Mouse (Mus musculus) heart, embryonic 15.5 days (tissue): ENCODE measurements around the gene Gm45208. TPM values are rescaled to one million over a fixed set of nuclear protein-coding genes. Genes with fewer than 3 reads are reported as not detected.
"Not testable (repeated sequence)": the region's sequence is repeated elsewhere in the genome, so short reads cannot be mapped to it uniquely, and the experiment has no call there.

Source experiments
- ATAC-seq: fragments of 200-750 bp; cut with Nextera tagmentation; replicated peaks from 2 replicates; pipeline ENCODE4 v1.8.0; 2017; ENCODE audit warnings: low read depth, moderate TSS enrichment; ENCODE audit not compliant: insufficient number of reproducible peaks, insufficient read depth, low FRiP score
- H3K27ac ChIP-seq: fragments of 300-500 bp; sonication (generic); 2 replicates; pipeline ENCODE4 v1.5.1; 2015; ENCODE audit warnings: mild to moderate bottlenecking, inconsistent platforms
- H3K27me3 ChIP-seq: fragments of 300-500 bp; sonication (generic); 2 replicates; pipeline ENCODE4 v1.6.1; 2015; ENCODE audit warnings: inconsistent platforms
- H3K36me3 ChIP-seq: fragments of 300-500 bp; sonication (generic); 2 replicates; pipeline ENCODE4 v1.6.1; 2015; ENCODE audit warnings: mild to moderate bottlenecking, inconsistent platforms
- H3K4me1 ChIP-seq: fragments of 300-500 bp; sonication (generic); replicated peaks from 2 replicates; pipeline ENCODE4 v1.6.1; 2015; ENCODE audit warnings: inconsistent platforms
- H3K4me2 ChIP-seq: fragments of 300-500 bp; sonication (generic); 2 replicates; pipeline ENCODE4 v1.6.1; 2015; ENCODE audit warnings: inconsistent platforms, mild to moderate bottlenecking, moderate library complexity
- H3K4me3 ChIP-seq: fragments of 300-500 bp; sonication (generic); 2 replicates; pipeline ENCODE4 v1.5.1; 2015; ENCODE audit warnings: mild to moderate bottlenecking, inconsistent platforms
- H3K9ac ChIP-seq: fragments of 300-500 bp; sonication (generic); 2 replicates; pipeline ENCODE4 v1.6.1; 2015; ENCODE audit warnings: mild to moderate bottlenecking, inconsistent platforms
- H3K9me3 ChIP-seq: fragments of 300-500 bp; sonication (generic); replicated peaks from 2 replicates; pipeline ENCODE4 v1.6.1; 2016; ENCODE audit warnings: inconsistent platforms
- WGBS: fragments of 180-500 bp; shearing (Covaris S2); methylation state at CpG from one replicate; pipeline ENCODE4 v1.1.7; 2015; ENCODE audit warnings: mixed read lengths; 5-methylcytosine and 5-hydroxymethylcytosine counted together
- polyA plus RNA-seq: library from polyadenylated mRNA; unstranded; fragments of >200 nt; fragmentation: Nextera tagmentation; extraction: Ambion mirVana; gene quantifications from 2 replicates; pipeline ENCODE4 v1.2.1, GENCODE M21; 2015

Gene Gm45208
- polyA plus RNA-seq, 1 experiment from 2014 or later = not detected

DNA sequence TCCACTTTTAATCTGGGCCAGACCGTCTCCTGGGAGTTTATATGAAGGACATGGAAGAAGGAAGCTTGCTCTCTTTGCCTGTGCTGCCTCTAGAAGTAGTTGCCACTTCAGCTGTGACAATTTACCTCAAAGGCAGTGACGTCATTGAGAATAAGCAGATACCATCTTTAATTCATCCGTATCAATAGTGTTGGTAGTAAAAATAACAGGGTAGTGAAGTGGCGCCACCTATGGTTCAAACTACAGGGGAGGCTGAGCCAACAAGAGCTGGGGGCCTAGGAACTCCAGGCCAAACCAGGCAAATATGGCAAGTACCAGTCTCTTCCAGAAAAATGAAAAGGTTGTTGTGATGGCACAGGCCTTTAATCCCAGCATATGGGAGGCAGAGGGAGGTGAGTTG, 29.2 kb upstream of the Gm45208 start:
- no peaks in the 10 kb centered on the region for H3K36me3 ChIP-seq
- no peak overlapping the region for H3K27ac ChIP-seq
- H3K4me1 ChIP-seq = no peaks in the 10 kb centered on the region; the same call in 1 of the 2 replicates
- H3K9ac ChIP-seq = no peak overlapping the region
- no peak overlapping the region for H3K4me3 ChIP-seq
- H3K9me3 ChIP-seq = no peaks in the 10 kb centered on the region
- H3K4me2 ChIP-seq = no peak overlapping the region
- WGBS = 39% methylated on average over 4 of the region's 4 CpGs
- H3K27me3 ChIP-seq = no peaks in the 10 kb centered on the region
- ATAC-seq = no peak

DNA sequence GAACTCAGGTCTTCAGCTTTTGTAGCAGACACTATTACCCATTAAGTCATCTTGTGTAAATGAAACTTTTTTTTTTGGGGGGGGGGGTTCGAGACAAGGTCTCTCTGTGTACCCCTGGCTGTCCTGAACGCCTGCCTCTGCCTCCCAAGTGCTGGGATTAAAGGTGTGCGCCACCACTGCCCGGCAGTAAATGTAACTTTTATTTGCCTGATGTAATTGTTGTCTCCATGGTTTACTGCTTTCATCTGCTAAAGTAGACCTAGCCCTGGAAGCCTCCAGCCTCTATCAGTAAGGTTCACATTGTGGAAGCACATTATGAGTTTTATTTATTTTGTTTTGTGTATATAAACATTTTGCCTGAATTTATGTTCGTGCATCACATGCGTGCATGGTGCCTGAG, 25.5 kb upstream of the Gm45208 start:
- H3K9ac ChIP-seq = no peak overlapping the region
- peak overlapping the region; percentile 45 for H3K4me2 ChIP-seq
- WGBS = 37% methylated on average over 6 of the region's 6 CpGs
- no peaks in the 10 kb centered on the region for H3K27me3 ChIP-seq
- H3K4me3 ChIP-seq = peak overlapping the region; percentile 15; the same call in 1 of the 2 replicates
- ATAC-seq = peak; percentile 16; the same call in 1 of the 2 replicates
- H3K36me3 ChIP-seq = no peaks in the 10 kb centered on the region
- no peaks in the 10 kb centered on the region for H3K9me3 ChIP-seq
- no peaks in the 10 kb centered on the region; the same call in 1 of the 2 replicates for H3K4me1 ChIP-seq
- no peak overlapping the region for H3K27ac ChIP-seq

DNA sequence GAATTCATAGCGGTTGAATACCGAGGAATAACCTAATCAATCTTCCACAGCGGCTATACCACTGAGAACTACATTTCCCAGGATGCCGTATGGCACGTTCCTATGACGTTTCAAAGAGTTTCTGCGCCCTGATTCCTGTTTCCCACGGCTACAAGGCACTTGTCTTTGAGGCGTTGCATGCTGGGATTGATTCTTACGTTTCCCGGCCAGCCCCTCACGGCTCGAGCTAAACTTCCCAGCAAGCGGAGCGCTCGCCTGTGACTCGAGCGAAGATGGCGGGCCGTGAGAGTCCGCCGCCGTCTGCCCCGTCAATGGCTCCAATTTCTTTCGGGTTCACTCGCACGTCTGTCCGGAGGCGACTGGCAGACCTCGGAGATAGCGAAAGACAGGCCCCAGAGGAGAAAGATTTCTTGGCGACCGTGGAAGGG, 25.1 kb upstream of the Gm45208 start, which contains the start of gene Gpkow:
Gene Gpkow, plus strand, starts transcription at position 178 of the 428 bp plus-strand sequence.
- Histone ChIP-seq H3K9me3 (no peaks in the 10 kb centered on the region), H3K27me3 (no peaks in the 10 kb centered on the region), H3K4me2 (peak within 1 kb of the TSS; percentile 62), H3K27ac (peak within 1 kb of the TSS; percentile 60; the same call in 1 of the 2 replicates), H3K4me1 (no peaks in the 10 kb centered on the region; the same call in 1 of the 2 replicates), H3K4me3 (peak within 1 kb of the TSS; percentile 64), H3K36me3 (no peaks in the 10 kb centered on the region), H3K9ac (peak within 1 kb of the TSS; percentile 72)
- ATAC-seq = peak; percentile 89
- WGBS = 9% methylated on average over 33 of the region's 33 CpGs

DNA sequence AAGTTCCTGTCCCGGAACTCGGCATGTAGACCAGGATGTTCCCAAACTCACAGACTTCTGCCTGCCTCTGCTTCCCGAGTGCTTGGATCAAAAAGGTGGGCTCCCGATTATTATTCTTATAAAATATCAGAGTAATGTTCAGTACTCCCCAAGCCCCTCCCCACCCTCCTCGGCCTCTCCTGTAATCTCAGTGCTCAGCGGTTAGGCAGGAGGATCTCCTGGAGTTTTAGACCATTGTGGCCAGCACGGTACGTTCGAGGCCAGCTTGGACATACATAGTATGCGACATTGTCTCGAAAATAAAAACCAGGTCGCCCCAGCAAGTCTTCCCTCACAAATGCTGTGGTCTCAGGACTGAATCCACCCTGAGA, 8.3 kb upstream of the Gm45208 start:
- H3K36me3 ChIP-seq, ATAC-seq, H3K4me1 ChIP-seq, H3K27me3 ChIP-seq, H3K9me3 ChIP-seq: not testable (repeated sequence)
- Histone ChIP-seq H3K4me2 (peak overlapping the region; percentile 55), H3K4me3 (peak overlapping the region; percentile 45), H3K9ac (peak overlapping the region; percentile 38; the same call in 1 of the 2 replicates), H3K27ac (peak overlapping the region; percentile 24; the same call in 1 of the 2 replicates)
- WGBS = 22% methylated on average over 6 of the region's 12 CpGs

DNA sequence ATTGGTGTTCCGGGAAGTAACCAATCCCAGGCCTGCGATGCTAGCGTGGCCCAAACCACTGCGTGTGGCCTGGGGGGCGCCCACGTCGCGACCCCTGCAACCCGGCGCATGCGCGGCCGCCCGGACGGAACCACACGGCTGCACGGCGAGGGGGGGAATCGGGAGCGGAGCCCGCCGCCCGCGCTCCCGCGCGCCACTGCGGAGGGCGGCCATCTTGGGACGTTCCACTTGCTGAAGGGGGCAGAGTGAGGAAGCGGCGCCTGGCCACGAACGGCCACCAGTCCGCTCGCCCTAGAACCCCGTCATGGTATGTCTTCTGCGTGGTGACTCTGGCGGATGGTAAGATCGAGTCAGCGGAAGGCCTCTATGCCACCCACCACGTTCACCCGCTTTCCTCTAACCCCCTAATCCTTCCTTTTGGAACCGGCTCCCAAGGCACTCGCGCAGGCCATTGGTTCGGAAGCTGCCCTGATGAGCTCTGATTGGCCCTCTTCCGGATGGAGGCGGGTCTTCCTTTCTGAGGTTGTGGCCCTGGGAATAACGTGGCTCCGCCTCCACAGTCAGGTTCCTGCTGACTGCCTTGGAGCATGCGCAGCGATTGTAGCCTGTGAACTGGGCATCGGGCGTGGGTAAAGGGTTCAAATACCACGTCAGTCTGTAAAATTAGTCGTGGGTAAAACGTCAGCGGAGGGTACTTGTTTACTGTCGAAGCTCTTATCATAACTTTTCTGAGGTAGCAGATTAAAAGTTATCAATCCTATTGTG, 7.7 kb upstream of the Gm45208 start, which contains the start of gene Wdr45:
Gene Wdr45, plus strand, starts transcription at position 199 of the 765 bp plus-strand sequence.
- Histone ChIP-seq H3K27ac (peak within 1 kb of the TSS; percentile 24; the same call in 1 of the 2 replicates), H3K4me3 (peak within 1 kb of the TSS; percentile 45), H3K4me2 (peak within 1 kb of the TSS; percentile 55), H3K9ac (peak within 1 kb of the TSS; percentile 38; the same call in 1 of the 2 replicates)
- 10% methylated on average over 38 of the region's 60 CpGs for WGBS
- H3K4me1 ChIP-seq, H3K27me3 ChIP-seq, H3K36me3 ChIP-seq, H3K9me3 ChIP-seq: not testable (repeated sequence)
- ATAC-seq = peak; percentile 97

DNA sequence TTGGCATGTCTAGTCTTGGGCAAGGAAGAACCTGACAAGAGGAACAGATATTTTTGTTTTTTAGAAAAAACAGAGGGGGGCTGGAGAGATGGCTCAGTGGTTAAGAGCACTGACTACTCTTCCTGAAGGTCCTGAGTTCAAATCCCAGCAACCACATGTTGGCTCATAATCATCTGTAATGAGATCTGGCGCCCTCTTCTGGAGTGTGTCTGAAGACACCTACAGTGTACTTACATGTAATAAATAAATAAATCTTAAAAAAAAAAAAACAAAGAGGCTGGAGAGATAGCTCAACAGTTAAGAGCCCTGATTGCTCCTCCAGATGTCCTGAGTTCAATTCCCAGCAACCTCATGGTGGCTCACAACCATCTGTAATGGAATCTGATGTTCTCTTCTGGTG, 6.0 kb upstream of the Gm45208 start:
- H3K9ac ChIP-seq, H3K36me3 ChIP-seq, ATAC-seq, H3K4me2 ChIP-seq, H3K27ac ChIP-seq, H3K4me3 ChIP-seq, H3K4me1 ChIP-seq, H3K27me3 ChIP-seq, H3K9me3 ChIP-seq: not testable (repeated sequence)
- 42% methylated on average over 1 of the region's 1 CpGs for WGBS

DNA sequence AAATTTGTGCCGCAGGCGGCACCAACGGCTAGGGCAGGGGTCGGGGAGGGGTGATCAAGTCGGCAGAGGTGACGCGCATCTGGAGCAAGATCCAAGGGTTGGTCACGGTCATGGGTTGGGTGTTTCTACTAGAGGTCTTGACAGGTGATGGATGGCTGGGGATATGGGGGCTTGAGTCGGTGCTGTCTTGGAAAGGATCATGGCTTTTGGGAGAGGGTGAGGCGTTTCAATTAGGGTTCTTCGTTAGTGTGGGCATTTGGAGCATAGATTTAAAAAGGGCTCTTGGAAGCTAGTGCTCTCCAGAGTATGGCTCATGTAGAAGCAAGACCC, 202 bp downstream of the Gm45208 start:
- Histone ChIP-seq H3K9ac (peak overlapping the region; percentile 59), H3K27ac (peak overlapping the region; percentile 91), H3K36me3 (no peaks in the 10 kb centered on the region; the same call in 1 of the 2 replicates), H3K4me1 (peaks cover 4% of the 10 kb centered on the region), H3K9me3 (no peaks in the 10 kb centered on the region), H3K4me3 (peak overlapping the region; percentile 69), H3K4me2 (peak overlapping the region; percentile 73), H3K27me3 (no peaks in the 10 kb centered on the region)
- ATAC-seq = no peak
- 12% methylated on average over 11 of the region's 11 CpGs for WGBS

DNA sequence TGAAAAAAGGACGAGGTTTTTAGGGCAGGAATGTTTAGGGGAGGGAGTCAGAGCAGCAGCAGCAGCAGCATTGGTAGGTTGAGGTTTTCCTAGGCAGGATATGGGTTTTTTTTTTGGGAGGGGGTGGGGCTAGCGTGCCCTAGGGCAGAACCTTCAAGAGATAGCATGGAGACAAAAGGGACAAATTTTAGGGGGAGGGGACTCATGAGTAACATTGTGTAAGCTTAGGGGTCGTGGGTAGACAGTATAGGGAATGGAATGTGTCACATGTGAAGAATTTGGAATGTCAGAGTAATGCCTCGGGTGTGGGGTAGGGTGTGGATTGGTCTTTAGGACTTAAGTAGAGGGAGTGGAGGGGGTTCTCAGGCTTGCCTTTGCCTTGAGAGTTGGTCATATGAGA, 646 bp downstream of the Gm45208 start:
- Histone ChIP-seq H3K36me3 (no peaks in the 10 kb centered on the region; the same call in 1 of the 2 replicates), H3K27ac (no peak overlapping the region), H3K27me3 (no peaks in the 10 kb centered on the region), H3K9ac (peak overlapping the region; percentile 59; the same call in 1 of the 2 replicates), H3K9me3 (no peaks in the 10 kb centered on the region), H3K4me3 (peak overlapping the region; percentile 69), H3K4me2 (peak overlapping the region; percentile 73), H3K4me1 (peaks cover 4% of the 10 kb centered on the region)
- no peak for ATAC-seq
- 7% methylated on average over 4 of the region's 4 CpGs for WGBS

DNA sequence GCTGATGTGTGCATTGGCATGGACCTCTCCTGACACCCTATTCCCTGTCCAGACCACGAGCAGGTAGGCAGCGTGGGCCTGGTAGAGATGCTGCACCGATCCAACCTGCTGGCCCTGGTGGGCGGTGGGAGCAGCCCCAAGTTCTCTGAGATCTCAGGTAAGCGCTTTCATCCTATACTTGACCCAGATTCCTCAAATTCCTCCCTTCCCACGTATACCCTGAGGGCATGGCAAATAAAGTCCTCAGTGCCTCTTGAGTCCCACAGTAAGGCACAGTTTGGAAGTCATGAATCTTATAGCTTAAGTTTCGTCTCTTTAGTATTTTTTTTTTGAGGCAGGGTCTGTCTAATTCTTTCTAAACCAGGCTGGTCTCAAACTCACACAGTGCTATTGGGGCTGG, 2.1 kb downstream of the Gm45208 start:
- no peaks in the 10 kb centered on the region for H3K27me3 ChIP-seq
- no peaks in the 10 kb centered on the region for H3K9me3 ChIP-seq
- peaks cover 8% of the 10 kb centered on the region for H3K4me1 ChIP-seq
- H3K4me3 ChIP-seq = no peak overlapping the region
- H3K36me3 ChIP-seq = no peaks in the 10 kb centered on the region; the same call in 1 of the 2 replicates
- WGBS = 77% methylated on average over 7 of the region's 7 CpGs
- H3K27ac ChIP-seq = no peak overlapping the region
- H3K4me2 ChIP-seq = no peak overlapping the region
- ATAC-seq = no peak
- no peak overlapping the region for H3K9ac ChIP-seq

DNA sequence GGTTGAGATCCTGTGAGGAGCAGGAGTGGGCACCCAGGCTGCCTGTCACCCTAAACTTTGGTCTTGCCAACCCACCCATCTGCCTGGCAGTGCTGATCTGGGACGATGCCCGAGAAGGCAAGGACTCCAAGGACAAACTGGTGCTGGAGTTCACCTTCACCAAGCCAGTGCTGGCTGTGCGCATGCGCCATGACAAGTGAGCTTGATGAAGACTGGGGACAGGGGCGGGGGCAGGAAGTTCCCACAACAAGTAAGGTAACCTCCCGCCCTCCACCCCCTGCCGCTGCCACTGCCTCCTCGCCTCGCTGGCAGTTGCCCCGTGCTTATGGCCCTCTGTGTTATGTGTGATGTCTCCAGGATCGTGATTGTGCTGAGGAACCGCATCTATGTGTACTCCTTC, 3.8 kb downstream of the Gm45208 start:
- H3K36me3 ChIP-seq = no peaks in the 10 kb centered on the region; the same call in 1 of the 2 replicates
- H3K4me2 ChIP-seq = no peak overlapping the region
- no peak overlapping the region for H3K4me3 ChIP-seq
- H3K4me1 ChIP-seq = peaks cover 8% of the 10 kb centered on the region
- ATAC-seq = no peak
- no peak overlapping the region for H3K9ac ChIP-seq
- H3K27ac ChIP-seq = no peak overlapping the region
- WGBS = 78% methylated on average over 12 of the region's 12 CpGs
- H3K9me3 ChIP-seq = no peaks in the 10 kb centered on the region
- no peaks in the 10 kb centered on the region for H3K27me3 ChIP-seq

DNA sequence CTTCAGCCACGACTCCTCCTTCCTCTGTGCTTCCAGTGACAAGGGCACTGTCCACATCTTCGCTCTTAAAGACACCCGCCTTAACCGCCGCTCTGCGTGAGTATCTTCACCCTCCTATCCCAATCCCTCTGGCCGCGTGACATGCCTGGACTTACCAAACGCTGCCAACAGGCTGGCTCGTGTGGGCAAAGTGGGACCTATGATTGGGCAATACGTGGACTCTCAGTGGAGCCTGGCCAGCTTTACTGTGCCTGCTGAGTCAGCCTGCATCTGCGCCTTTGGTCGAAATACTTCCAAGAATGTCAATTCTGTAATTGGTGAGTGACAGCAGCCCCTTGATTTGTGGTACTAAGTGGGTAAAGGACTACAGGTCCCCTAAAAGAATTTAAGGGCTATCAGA, 5.1 kb downstream of the Gm45208 start:
- H3K9ac ChIP-seq = no peak overlapping the region
- no peak overlapping the region for H3K4me2 ChIP-seq
- peaks cover 8% of the 10 kb centered on the region for H3K4me1 ChIP-seq
- H3K36me3 ChIP-seq = no peaks in the 10 kb centered on the region; the same call in 1 of the 2 replicates
- H3K4me3 ChIP-seq = no peak overlapping the region
- H3K9me3 ChIP-seq = no peaks in the 10 kb centered on the region
- no peaks in the 10 kb centered on the region for H3K27me3 ChIP-seq
- no peak for ATAC-seq
- no peak overlapping the region for H3K27ac ChIP-seq
- WGBS = 80% methylated on average over 13 of the region's 13 CpGs
